Mouse (Mus musculus): ENCODE results near the gene Idnk.

- TF ChIP-seq CTCF (IDR thresholded peaks at IDR 0.05; ENCODE audit: low read depth, low read length) (no peak), POLR2AphosphoS5 (IDR thresholded peaks at IDR 0.05; ENCODE audit: insufficient replicate concordance, low read depth, low read length) (no peak), TAL1 (conservative IDR thresholded peaks at IDR 0.05; ENCODE audit: low read depth, low read length) (0 out of 2 replicates have a peak, but pooled peaks have one; percentile 21)
Measured at GRCm38 (mm10) chr13:58206084-58206483, 48.6 kb downstream of the Idnk start.

Data from G1E (cell line).